In genomic region chr16:78247189-78247588, GRCm38 (mm10) we compare ENCODE assay signal across 29 mouse cellular contexts. TPM values are rescaled to one million over a fixed set of nuclear protein-coding genes. Genes with fewer than 3 reads are reported as not detected.
"Had no signal": no experiment of that assay in that cellular context is flagged by ENCODE, and none has a peak within 500 bp of the region (broad histone marks: within the 10 kb centered on the region; RNA-seq: fewer than 3 reads in every experiment).

No protein-coding gene starts in this region.

- H3K27me3 ChIP-seq: limb, embryonic 12.5 days; limb, embryonic 13.5 days; limb, embryonic 15.5 days; liver, embryonic 12.5 days; liver, embryonic 13.5 days; liver, embryonic 15.5 days; lung, embryonic 15.5 days; megakaryocyte, embryonic 14.5 days; midbrain, embryonic 12.5 days; midbrain, embryonic 15.5 days; neural tube, embryonic 12.5 days had no signal

- H3K27ac ChIP-seq: limb, embryonic 10.5 days; limb, embryonic 12.5 days; limb, embryonic 13.5 days; limb, embryonic 15.5 days; liver, embryonic 12.5 days; liver, embryonic 13.5 days; liver, embryonic 14.5 days; liver, embryonic 15.5 days; lung, embryonic 15.5 days; macrophage; midbrain, embryonic 10.5 days; midbrain, embryonic 12.5 days; midbrain, embryonic 15.5 days; neural tube, embryonic 12.5 days had no signal

- H3K9me3 ChIP-seq: limb, embryonic 10.5 days; limb, embryonic 12.5 days; limb, embryonic 13.5 days; limb, embryonic 15.5 days; liver, embryonic 12.5 days; liver, embryonic 13.5 days; liver, embryonic 15.5 days; lung, embryonic 15.5 days; megakaryocyte, embryonic 14.5 days; midbrain, embryonic 10.5 days; midbrain, embryonic 12.5 days; midbrain, embryonic 15.5 days; neural tube, embryonic 12.5 days had no signal

- H3K9ac ChIP-seq: limb, embryonic 12.5 days; limb, embryonic 13.5 days; limb, embryonic 15.5 days; liver, embryonic 12.5 days; liver, embryonic 13.5 days; liver, embryonic 14.5 days; liver, embryonic 15.5 days; liver, postnatal 0 days; lung, embryonic 14.5 days; lung, embryonic 15.5 days; midbrain, embryonic 12.5 days; midbrain, embryonic 15.5 days; neural tube, embryonic 12.5 days had no signal

- ATAC-seq: liver, embryonic 12.5 days; liver, postnatal 0 days; midbrain, embryonic 15.5 days; midbrain, embryonic 16.5 days had no signal

- H3K4me1 ChIP-seq: limb, embryonic 13.5 days; limb, embryonic 15.5 days; liver, embryonic 12.5 days; liver, embryonic 13.5 days; liver, embryonic 15.5 days; megakaryocyte, embryonic 14.5 days; midbrain, embryonic 10.5 days; midbrain, embryonic 12.5 days; midbrain, embryonic 15.5 days; neural tube, embryonic 12.5 days had no signal

- H3K4me2 ChIP-seq: limb, embryonic 12.5 days; limb, embryonic 13.5 days; limb, embryonic 15.5 days; liver, embryonic 11.5 days; liver, embryonic 12.5 days; liver, embryonic 13.5 days; liver, embryonic 15.5 days; lung, embryonic 15.5 days; midbrain, embryonic 12.5 days; midbrain, embryonic 15.5 days; neural tube, embryonic 12.5 days had no signal

- H3K36me3 ChIP-seq: limb, embryonic 10.5 days; limb, embryonic 12.5 days; limb, embryonic 13.5 days; limb, embryonic 15.5 days; liver, embryonic 12.5 days; liver, embryonic 13.5 days; liver, embryonic 15.5 days; lung, embryonic 15.5 days; midbrain, embryonic 10.5 days; midbrain, embryonic 12.5 days; midbrain, embryonic 15.5 days; neural tube, embryonic 12.5 days had no signal

- H3K4me3 ChIP-seq: limb, embryonic 10.5 days; limb, embryonic 12.5 days; limb, embryonic 13.5 days; limb, embryonic 15.5 days; liver, embryonic 12.5 days; liver, embryonic 13.5 days; liver, embryonic 15.5 days; lung, embryonic 15.5 days; megakaryocyte, embryonic 14.5 days; midbrain, embryonic 10.5 days; midbrain, embryonic 12.5 days; midbrain, embryonic 15.5 days; myocyte; neural tube, embryonic 12.5 days had no signal

- DNase-seq: left cerebral cortex, postnatal 4 days; liver; liver, embryonic 13.5 days; liver, postnatal 0 days; lung, adult 18-20 months; lung, adult 2 months; lung, embryonic 14.5 days; lung, postnatal 10 days; lung, postnatal 14 days; lung, postnatal 36 days; lung, postnatal 4 days; midbrain, embryonic 14.5 days had no signal

RNA-seq across cellular contexts. Expression of gene Cxadr, which starts 54.1 kb away (rescaled TPM):
- polyA plus RNA-seq: macrophage had no signal
